Mouse (Mus musculus) midbrain, embryonic 11.5 days (tissue): ENCODE results near the gene Psmd8. TPM values are rescaled to one million over a fixed set of nuclear protein-coding genes. Genes with fewer than 3 reads are reported as not detected.
"Not testable (repeated sequence)": the region's sequence is repeated elsewhere in the genome, so short reads cannot be mapped to it uniquely, and the experiment has no call there.

Experiments
- ATAC-seq: fragments of 200-750 bp; cut with Nextera tagmentation; 2 replicates; pipeline ENCODE4 v1.8.0; 2017; ENCODE audit warnings: moderate TSS enrichment, moderate library complexity; ENCODE audit not compliant: low FRiP score
- DNase-seq: peaks from one replicate; pipeline ENCODE4 v3.0.0; 2015; ENCODE audit warnings: low spot score; ENCODE audit errors: missing footprints
- H3K27ac ChIP-seq: fragments of 300-500 bp; sonication (generic); 2 replicates; pipeline ENCODE4 v1.5.1; 2014; ENCODE audit warnings: low read depth, low read length
- H3K27me3 ChIP-seq: fragments of 300-500 bp; sonication (generic); 2 replicates; pipeline ENCODE4 v1.6.1; 2014; ENCODE audit warnings: mild to moderate bottlenecking, low read length, moderate library complexity, mixed read lengths; ENCODE audit not compliant: control insufficient read depth, insufficient read depth
- H3K36me3 ChIP-seq: fragments of 300-500 bp; sonication (generic); 2 replicates; pipeline ENCODE4 v1.6.1; 2014; ENCODE audit warnings: mild to moderate bottlenecking, low read length, moderate library complexity, mixed read lengths; ENCODE audit not compliant: control insufficient read depth, insufficient read depth
- H3K4me1 ChIP-seq: fragments of 300-500 bp; sonication (generic); 2 replicates; pipeline ENCODE4 v1.6.1; 2014; ENCODE audit warnings: low read length; ENCODE audit not compliant: control insufficient read depth, insufficient read depth
- H3K4me2 ChIP-seq: fragments of 300-500 bp; sonication (generic); 2 replicates; pipeline ENCODE4 v1.6.1; 2014; ENCODE audit warnings: mild to moderate bottlenecking, moderate library complexity
- H3K4me3 ChIP-seq: fragments of 300-500 bp; sonication (generic); 2 replicates; pipeline ENCODE4 v1.5.1; 2014; ENCODE audit warnings: low read depth, low read length
- H3K9ac ChIP-seq: fragments of 300-500 bp; sonication (generic); 2 replicates; pipeline ENCODE4 v1.6.1; 2014; ENCODE audit warnings: low read length
- H3K9me3 ChIP-seq: fragments of 300-500 bp; sonication (generic); 2 replicates; pipeline ENCODE4 v1.6.1; 2016; ENCODE audit warnings: low read length; ENCODE audit not compliant: control insufficient read depth
- WGBS: fragments of 180-500 bp; shearing (Covaris S2); extraction: QIAGEN DNeasy Blood & Tissue Kit; methylation state at CpG from one replicate; pipeline ENCODE4 v1.1.7; 2014; 5-methylcytosine and 5-hydroxymethylcytosine counted together
- polyA plus RNA-seq: library from polyadenylated mRNA; unstranded; fragments of >200 nt; fragmentation: Nextera tagmentation; extraction: Ambion mirVana; gene quantifications from 2 replicates; pipeline ENCODE4 v1.2.1, GENCODE M21; 2014

Gene Psmd8
- polyA plus RNA-seq, result 322 and 332 TPM in 2 replicates

DNA sequence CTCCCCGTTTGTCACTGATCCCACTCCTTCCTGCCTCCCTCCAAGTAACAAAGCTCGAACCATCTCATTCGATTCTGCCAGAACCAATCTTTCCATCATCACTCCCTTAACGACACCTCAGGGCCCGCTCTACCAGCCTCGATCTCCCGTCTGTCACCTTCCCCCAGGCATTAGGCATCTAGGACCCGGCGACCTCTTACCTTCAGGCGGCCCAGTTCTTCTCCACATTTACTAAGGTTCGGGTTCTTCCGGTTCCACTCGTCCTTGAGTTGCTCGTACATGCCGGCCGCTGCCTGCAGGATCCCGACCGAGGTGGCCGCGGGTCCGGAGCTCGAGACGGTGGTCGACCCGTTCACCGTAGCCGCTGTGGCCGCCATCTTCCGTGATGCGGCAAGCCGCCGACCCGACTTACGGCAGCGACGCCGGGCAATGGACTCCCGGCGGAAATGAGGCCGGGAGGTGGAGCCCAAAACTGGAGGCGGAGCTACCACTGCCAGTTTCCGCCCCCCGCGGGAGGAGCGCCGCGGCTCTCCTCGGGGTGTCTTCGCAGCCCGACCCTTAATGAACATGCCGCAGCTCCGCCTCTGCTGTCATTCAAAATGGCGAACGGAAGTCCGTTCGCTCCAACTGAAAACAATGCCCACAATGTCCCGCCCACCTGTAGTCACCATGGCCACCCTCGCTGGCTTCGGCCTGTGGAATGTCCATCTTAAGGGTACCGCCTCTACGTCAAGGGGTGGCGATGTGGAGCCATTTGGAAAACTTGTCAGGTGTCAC is at the start of gene Psmd8:
TSS of gene Psmd8 (minus strand) at position 625 of the 777 bp plus-strand sequence.
- no peaks in the 10 kb centered on the region for H3K27me3 ChIP-seq
- peak; percentile 97 for ATAC-seq
- H3K36me3 ChIP-seq, result peaks cover 8% of the 10 kb centered on the region; the same call in 1 of the 2 replicates
- H3K9me3 ChIP-seq, result no peaks in the 10 kb centered on the region
- H3K9ac ChIP-seq, result peak within 1 kb of the TSS; percentile 59
- peak; percentile 100 for DNase-seq
- no peak within 1 kb of the TSS for H3K27ac ChIP-seq
- peak within 1 kb of the TSS; percentile 83 for H3K4me2 ChIP-seq
- WGBS, result under 1% methylated on average over 62 of the region's 62 CpGs
- peak within 1 kb of the TSS; percentile 54 for H3K4me3 ChIP-seq
- H3K4me1 ChIP-seq, result peaks cover 10% of the 10 kb centered on the region

DNA sequence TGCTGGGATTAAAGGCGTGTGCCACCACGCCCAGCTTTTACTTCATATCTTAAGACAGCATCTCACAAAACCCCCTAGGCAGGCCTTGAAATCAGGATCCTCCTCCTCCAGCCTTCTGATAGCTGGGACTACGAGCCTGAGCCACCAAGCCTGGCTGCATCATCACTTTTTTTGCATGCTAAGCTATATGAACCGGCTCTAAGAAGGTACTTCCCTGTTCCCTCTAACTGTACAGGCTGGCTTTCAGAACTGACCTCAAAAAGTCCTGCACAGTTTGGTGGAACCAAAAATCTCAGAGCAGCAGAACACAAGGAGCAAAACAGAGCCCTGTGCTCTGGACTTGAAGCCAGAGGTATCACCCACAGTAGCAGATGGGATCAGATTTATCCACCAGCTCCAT is 47.7 kb upstream of the Psmd8 start:
- Histone ChIP-seq H3K9ac (no peak overlapping the region), H3K4me2 (no peak overlapping the region), H3K36me3 (no peaks in the 10 kb centered on the region), H3K27ac (no peak overlapping the region), H3K27me3 (peaks cover 23% of the 10 kb centered on the region), H3K4me1 (peaks cover 14% of the 10 kb centered on the region), H3K9me3 (no peaks in the 10 kb centered on the region), H3K4me3 (no peak overlapping the region)
- DNase-seq, result no peak
- no peak for ATAC-seq
- 79% methylated on average over 4 of the region's 4 CpGs for WGBS

DNA sequence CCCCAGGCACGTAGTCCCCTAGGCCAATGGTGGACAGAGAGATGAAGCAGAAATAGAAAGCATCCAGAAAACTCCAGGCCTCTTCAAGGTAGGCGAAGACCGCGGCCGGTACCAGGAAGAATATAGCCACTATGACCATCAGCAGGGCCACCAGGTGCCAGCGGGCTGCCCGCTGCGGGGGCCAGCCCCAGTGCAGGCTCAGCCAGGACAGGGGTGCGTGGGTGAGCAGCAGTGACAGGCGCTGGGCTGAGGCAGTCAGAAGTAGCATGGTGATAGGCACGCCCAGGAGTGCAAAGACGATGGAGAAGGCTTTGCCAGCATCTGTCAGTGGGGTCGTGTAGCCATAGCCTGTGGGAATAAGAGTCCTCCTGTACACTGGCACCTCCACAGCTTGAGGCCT is 45.0 kb upstream of the Psmd8 start:
- Histone ChIP-seq H3K4me2 (peak overlapping the region; percentile 36; the same call in 1 of the 2 replicates), H3K4me1 (peaks cover 8% of the 10 kb centered on the region; the same call in 1 of the 2 replicates), H3K9me3 (no peaks in the 10 kb centered on the region), H3K9ac (0 out of 2 replicates have a peak overlapping the region, but pooled peaks have one; percentile 44), H3K27me3 (peaks cover under 1% of the 10 kb centered on the region), H3K36me3 (no peaks in the 10 kb centered on the region), H3K27ac (no peak overlapping the region), H3K4me3 (no peak overlapping the region)
- no peak for ATAC-seq
- DNase-seq, result no peak
- WGBS, result 73% methylated on average over 13 of the region's 13 CpGs

DNA sequence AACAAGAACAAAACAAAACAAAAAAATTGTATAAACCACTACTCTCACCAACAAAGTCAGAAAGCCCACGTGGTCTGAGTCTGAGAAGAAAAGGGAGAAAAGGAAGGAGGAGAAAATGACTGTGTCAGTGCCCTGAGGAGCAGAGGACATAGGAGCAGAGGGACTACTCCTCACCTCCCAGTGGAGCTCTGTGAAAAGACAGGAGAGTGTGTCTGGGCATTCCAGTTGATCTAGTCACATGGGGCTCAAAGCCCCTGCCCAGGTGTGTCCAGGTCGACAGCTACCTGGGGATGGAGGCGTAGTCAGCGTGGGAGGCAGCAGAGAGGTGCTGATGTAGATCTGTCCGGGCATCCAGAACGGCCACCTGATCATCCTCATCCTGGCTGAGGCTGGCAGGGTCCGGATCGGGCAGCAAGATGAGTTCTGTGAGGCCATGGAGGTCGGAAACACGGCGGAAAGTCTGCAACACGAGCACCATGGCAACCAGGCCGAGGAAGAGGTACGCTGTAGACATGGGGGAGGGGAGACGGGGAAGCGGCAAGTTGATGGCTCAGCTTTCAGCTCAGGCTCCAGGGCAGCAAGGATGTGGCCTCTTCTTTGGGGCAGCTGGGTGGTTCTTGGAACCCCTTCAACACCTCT is 44.4 kb upstream of the Psmd8 start:
- Histone ChIP-seq H3K4me2 (peak overlapping the region; percentile 36; the same call in 1 of the 2 replicates), H3K27me3 (no peaks in the 10 kb centered on the region), H3K4me3 (0 out of 2 replicates have a peak overlapping the region, but pooled peaks have one; percentile 5), H3K36me3 (no peaks in the 10 kb centered on the region), H3K9ac (peak overlapping the region; percentile 44; the same call in 1 of the 2 replicates), H3K27ac (no peak overlapping the region), H3K4me1 (peaks cover 8% of the 10 kb centered on the region; the same call in 1 of the 2 replicates), H3K9me3 (no peaks in the 10 kb centered on the region; the same call in 1 of the 2 replicates)
- ATAC-seq (peak; percentile 42; the same call in 1 of the 2 replicates), DNase-seq (peak; percentile 83)
- 10% methylated on average over 16 of the region's 16 CpGs for WGBS

DNA sequence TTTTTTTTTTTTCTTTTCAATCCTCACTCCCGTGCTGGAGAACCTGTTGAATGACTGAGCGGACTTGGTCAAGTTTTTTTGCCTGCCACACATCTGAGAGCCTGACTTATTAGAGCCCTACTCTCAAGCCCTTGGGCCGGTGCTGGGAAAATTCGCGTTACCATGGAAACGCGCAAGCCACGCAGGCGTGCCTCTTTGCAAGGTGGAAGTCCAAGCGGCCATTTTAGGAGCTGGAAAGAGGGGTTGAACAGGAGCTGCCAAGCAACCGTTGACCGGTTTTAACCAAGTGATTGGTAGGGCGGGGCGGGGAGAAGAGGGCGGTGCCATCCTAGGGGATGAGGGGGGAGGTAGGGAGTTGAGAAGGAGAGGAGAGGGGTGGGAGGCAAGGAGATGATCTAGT is 34.3 kb upstream of the Psmd8 start:
- Histone ChIP-seq H3K9ac (no peak overlapping the region), H3K27ac (no peak overlapping the region), H3K27me3 (peaks cover 12% of the 10 kb centered on the region), H3K9me3 (peaks cover 4% of the 10 kb centered on the region; the same call in 1 of the 2 replicates), H3K4me3 (no peak overlapping the region), H3K36me3 (no peaks in the 10 kb centered on the region), H3K4me2 (no peak overlapping the region), H3K4me1 (no peaks in the 10 kb centered on the region)
- 46% methylated on average over 15 of the region's 15 CpGs for WGBS
- ATAC-seq, result no peak
- DNase-seq, result no peak

DNA sequence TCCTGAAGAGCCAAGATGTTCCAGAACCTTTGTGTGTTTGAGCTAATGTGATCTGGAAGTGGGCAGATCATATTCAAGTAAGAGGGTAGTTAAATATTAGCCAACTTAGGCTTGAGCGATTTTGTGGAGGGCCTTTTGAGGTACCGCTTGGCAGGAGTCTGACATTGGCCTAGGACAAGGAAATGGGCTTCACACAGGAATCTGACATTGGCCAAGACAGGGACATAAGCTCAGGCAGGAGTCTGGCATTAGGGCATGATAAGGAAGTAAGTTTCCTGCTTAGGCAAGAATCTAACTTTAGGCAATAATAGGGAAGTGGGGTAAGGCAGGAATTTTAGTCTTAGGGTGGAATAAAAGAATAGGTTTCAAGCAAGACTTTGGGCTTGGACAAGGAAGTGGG is 33.7 kb upstream of the Psmd8 start:
- Histone ChIP-seq H3K9ac (no peak overlapping the region), H3K27ac (no peak overlapping the region), H3K4me2 (no peak overlapping the region), H3K4me3 (no peak overlapping the region), H3K36me3 (no peaks in the 10 kb centered on the region), H3K27me3 (peaks cover 12% of the 10 kb centered on the region), H3K9me3 (peaks cover 3% of the 10 kb centered on the region; the same call in 1 of the 2 replicates), H3K4me1 (no peaks in the 10 kb centered on the region)
- ATAC-seq (no peak), DNase-seq (peak; percentile 86)
- WGBS, result 65% methylated on average over 2 of the region's 2 CpGs

DNA sequence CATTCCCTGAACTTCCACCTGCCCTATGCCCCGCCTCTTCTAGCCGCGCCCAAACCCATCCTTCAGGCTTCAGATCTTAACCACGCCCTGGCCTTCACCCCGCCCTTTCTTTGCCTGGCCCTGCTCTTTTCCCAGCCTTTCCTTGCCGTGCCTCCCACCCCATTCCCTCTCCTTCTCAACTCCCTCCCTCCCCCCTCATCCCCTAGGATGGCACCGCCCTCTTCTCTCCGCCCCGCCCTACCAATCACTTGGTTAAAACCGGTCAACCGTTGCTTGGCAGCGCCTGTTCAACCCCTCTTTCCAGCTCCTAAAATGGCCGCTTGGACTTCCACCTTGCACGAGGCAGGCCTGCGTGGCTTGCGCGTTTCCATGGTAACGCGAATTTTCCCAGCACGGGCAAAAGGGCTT is 33.2 kb upstream of the Psmd8 start, which contains the start of gene Catsperg1:
TSS of gene Catsperg1 (minus strand) at position 361 of the 408 bp plus-strand sequence.
- Histone ChIP-seq H3K4me3 (peak within 1 kb of the TSS; percentile 14; the same call in 1 of the 2 replicates), H3K9me3 (no peaks in the 10 kb centered on the region), H3K9ac (no peak within 1 kb of the TSS), H3K36me3 (no peaks in the 10 kb centered on the region), H3K4me1 (no peaks in the 10 kb centered on the region), H3K4me2 (peak within 1 kb of the TSS; percentile 37), H3K27ac (no peak within 1 kb of the TSS), H3K27me3 (peaks cover 12% of the 10 kb centered on the region)
- ATAC-seq (peak; percentile 86), DNase-seq (peak; percentile 97)
- 3% methylated on average over 20 of the region's 20 CpGs for WGBS

DNA sequence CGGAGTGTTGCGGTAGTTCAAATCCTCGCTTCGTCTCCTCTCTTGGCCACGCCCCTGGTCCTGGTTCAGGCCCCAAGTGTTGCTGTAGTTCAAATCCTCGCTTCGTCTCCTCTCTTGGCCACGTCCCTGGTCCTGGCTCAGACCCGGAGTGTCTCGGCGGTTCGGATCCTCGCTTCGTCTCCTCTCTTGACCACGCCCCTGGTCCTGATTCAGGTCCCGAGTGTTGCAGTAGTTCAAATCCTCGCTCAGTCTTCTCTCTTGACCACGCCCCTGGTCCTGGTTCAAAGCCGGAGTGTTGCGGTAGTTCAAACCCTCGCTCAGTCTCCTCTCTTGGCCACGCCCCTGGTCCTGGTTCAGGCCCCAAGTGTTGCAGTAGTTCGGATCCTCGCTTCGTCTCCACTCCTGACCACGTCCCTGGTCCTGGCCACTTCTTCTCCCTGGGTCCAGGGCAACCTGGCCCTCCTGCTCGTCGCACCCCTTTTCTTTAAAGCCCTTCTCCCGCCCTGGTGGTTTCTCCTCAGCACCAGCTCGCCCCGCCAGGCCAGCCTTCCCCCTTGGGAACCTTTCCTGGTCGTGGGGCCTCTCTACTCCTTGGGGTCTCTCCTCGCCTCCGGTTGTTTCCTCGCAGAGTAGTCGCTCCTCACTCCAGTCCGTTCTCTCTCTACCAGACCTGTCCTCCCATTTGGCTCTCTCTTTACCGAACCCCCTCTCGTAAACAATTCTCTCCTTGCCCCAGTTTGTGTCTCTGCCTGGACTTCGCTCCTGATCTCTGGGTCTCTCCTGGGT is 32.5 kb upstream of the Psmd8 start:
- Histone ChIP-seq H3K4me2 (peak overlapping the region; percentile 37), H3K27me3 (peaks cover 12% of the 10 kb centered on the region)
- not testable (repeated sequence) for H3K4me1 ChIP-seq, H3K4me3 ChIP-seq, H3K9me3 ChIP-seq, H3K27ac ChIP-seq, H3K9ac ChIP-seq, H3K36me3 ChIP-seq
- DNase-seq (peak; percentile 84), ATAC-seq (peak; percentile 12)
- 15% methylated on average over 40 of the region's 40 CpGs for WGBS
